Mouse (Mus musculus) kidney, postnatal 14 days (tissue): ENCODE data around the gene 9430097D07Rik.

ENCODE experiments used
- DNase-seq: peaks from one replicate; pipeline ENCODE4 v3.0.0; 2022; ENCODE audit warnings: mixed read lengths

The 9430097D07Rik gene

GRCm38 (mm10) chr2:32555484-32555883, 20.0 kb downstream of the 9430097D07Rik start:
- no peak for DNase-seq

DNA sequence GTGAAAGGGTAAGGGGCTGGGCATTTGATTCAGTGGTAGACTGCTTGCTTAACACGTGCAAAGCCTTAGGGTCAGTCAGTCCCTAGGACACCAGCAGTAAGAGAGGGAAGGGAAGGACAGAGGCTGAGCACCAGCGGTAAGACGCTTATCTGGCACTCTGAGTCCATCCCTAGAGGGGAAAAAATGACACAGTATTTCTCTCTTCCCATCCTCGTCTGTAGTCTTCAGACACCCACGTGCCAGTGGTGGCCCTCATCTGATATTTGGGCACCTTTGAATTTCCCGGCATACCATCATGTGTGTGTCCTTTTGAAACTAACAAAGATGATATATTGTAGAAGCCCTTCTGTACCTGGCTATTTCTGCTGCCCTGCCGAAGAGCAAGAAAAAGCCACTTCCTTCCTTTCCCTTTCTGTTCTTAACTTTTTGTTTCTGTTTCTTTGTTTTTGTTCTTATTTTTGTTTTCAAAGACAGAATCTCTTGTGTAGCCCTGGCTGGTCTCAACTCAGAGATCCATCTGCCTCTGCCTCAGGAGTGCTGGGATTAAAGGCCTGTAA, 21.8 kb downstream of the 9430097D07Rik start:
- DNase-seq, result no peak

GRCm38 (mm10) chr2:32551236-32551635, 24.2 kb downstream of the 9430097D07Rik start:
- DNase-seq, result no peak

DNA sequence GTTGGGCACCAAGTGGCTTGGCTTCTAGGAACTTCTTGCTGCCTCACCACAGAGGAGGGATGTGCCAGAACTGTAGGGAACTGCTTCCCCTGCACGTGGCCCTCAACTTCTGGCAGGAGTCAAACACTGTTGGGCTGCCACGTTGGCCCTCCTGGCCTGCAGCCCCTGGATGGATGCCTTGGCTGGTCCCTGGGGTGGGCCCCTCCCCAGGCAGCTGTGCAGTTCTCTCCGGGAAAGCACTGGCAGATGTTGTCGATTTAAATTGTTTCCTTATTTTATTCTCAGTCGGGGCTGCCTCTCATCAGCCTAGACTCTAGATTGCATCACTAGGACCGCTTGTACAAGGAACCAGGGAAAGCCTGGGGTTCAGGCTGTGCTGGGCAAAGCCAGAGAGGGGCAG, 25.7 kb downstream of the 9430097D07Rik start:
- no peak for DNase-seq

- DNase-seq, result no peak
Measured at GRCm38 (mm10) chr2:32549171-32549570, 26.3 kb downstream of the 9430097D07Rik start.

DNA sequence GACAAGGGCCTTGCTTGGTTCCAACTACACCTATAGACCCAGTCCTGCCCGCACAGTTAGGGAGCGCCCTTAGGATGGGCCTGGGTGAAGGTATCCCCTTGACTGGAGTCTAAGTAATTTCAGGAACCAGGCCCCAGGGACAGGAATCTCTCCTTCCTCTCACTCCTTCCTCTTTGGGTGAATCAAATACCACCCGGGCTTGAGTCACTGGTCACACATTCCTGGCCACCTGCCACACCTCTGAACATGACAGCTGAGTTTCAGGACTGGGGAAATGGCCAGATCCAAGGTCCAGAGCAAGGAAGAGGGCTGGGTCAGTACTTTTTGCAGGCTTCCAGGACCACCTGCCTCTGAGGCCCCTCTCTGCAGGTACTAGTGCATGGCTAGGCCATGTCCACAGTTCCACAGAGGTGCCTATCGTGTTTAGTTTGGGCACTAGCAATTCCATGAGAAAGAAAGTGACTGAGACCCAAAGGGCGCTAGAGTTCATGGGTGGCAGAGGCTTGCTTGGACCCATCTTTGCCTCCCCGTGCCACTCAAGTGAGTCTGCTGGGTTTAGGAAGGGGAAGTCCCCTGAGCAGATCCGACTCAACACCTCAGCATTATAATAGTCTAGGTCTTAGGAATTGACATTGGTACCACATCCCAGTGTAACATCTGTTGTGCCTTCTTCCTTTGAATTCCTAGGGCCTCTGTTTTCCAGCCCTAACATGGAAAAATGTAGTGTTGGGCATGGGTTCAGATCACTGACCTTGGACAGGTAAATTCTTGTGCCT, 27.3 kb downstream of the 9430097D07Rik start:
- DNase-seq, result peak; percentile 63

DNA sequence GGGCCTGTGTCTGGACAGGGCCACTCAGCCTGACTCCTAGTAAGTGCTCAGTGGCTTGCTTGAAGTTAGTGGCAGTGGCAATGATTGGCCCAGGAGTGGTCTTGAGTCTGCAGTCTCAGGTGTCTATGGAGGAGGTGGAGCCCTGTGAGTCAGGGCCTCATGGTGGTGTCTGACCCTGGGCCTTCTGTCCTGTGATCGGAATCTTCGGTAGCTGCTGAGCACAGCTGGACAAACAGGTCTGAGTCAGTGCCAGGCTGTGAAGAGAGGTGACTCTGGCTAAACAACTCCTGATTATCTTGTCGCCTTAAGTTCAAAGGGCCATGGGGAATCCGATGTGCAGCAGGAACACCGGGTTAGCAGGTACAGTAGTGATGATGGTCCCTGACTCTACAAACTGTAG, 28.1 kb downstream of the 9430097D07Rik start:
- DNase-seq, result no peak

- DNase-seq, result no peak
Measured at GRCm38 (mm10) chr2:32546951-32547350, 28.5 kb downstream of the 9430097D07Rik start.

GRCm38 (mm10) chr2:32543031-32543449, 32.4 kb downstream of the 9430097D07Rik start:
- DNase-seq, result no peak

DNA sequence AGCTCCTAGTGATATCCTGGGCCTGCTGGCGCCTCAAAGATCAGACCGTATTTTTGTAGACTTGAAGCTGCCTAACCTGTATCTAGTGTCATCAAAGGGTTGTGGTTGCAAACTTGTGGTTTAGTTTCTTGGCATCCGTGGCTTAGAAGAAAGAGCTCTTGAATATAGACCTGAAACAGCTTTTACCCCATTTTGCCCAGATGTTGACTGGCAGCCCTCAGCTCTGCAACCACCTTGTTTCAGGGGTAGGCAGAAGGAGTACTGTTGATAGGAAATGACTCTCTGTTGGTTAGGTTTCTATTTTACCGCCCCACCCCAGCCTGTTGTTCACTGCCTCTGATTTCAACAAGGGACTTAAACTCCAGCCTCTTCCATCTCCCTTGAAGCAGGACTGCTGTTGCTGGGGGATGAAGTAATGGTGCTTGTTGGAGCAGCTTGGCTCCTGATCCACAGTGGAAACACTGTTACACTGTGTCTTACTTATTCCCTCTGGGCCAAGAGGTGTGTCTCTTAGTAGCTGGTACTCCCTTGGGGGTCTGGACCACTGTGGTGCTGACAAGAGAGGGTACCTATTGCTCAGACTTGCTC, 33.4 kb downstream of the 9430097D07Rik start:
- no peak for DNase-seq

DNA sequence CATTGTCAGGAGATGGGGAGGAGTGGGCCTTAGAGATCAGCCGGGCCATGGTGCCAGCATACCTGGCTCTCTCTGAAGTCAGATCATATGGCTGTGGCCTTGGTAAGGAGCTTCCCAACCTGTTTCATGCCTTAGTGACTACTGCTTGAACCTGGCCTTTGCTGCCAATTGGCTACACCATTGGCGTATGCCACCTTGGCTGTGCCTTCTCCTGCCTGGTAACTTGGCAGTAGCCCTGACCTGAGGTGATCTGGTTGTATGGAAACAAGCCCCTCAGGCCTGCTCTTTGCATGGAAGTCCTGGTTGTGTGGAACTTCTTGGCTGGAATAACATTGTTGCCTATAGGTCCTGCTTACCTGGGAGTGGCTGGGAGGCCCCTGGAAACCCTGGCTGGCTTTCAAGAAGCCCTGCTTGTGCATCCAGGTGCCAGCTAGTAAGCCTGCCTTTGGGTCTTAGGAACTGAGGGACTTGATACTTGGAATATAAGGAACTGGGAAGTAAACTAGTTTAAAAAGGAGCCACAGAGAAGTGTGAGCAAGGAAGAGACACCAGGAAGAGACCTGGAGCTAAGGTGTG, 34.1 kb downstream of the 9430097D07Rik start:
- DNase-seq, result no peak

GRCm38 (mm10) chr2:32539452-32539981, 36.0 kb downstream of the 9430097D07Rik start:
- DNase-seq, result no peak

DNA sequence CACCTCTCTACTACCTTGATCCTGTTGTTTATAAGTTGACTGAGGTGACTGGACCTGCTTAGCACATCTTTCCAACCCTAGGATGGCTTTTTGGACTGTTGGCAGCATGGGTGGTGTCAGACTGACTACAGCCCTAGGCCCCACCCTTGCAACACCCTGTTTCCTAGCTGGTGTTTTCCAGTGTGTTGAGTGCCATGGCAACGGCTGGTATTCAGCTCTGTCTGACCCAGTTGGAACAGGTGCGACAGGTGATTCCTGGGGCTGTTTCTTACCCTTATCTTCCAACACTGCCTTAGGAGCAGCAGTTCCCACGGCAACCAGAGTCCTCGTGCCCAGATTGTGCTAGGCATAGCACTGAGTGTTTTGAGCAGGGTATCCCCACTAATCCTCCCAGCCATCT, 37.0 kb downstream of the 9430097D07Rik start:
- no peak for DNase-seq

GRCm38 (mm10) chr2:32537941-32538340, 37.5 kb downstream of the 9430097D07Rik start:
- DNase-seq, result peak; percentile 62

GRCm38 (mm10) chr2:32537360-32537905, 38.1 kb downstream of the 9430097D07Rik start:
- peak; percentile 65 for DNase-seq

DNA sequence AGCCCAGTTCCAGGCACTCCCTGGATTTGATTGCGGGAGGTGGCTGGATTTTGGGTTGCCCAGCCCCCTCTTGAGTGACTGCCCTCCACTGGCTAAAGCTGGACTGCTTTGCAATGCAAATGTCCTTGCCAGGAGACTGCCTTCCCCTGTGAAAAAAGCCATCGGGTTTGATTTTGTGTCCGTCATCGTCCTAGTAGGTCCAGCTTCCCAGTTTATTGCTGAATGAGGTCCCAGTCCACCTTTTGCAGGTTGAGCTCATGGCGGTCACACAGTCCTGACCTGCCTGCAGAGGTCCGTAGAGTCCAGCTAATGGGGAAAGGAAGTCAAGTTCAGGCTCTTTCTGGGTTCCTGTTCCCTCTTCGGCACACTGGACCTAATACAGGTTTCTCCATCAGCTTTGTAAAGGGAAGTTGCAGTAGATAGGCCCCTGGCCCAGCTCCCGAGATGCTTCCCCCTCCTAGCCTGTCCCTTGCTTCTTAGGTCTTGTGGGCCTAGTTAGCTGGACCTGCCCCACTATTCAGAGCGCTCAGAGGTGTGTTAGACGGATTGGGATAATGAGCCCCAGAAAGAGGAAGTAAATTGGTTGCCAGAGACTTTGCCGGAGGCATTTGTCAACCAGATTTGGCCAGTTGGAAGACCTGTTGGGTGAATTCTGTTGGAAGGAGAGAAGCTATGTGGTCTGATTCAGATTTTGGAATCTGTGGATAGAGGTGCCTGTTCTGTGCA, 38.7 kb downstream of the 9430097D07Rik start:
- DNase-seq, result peak; percentile 75

DNA sequence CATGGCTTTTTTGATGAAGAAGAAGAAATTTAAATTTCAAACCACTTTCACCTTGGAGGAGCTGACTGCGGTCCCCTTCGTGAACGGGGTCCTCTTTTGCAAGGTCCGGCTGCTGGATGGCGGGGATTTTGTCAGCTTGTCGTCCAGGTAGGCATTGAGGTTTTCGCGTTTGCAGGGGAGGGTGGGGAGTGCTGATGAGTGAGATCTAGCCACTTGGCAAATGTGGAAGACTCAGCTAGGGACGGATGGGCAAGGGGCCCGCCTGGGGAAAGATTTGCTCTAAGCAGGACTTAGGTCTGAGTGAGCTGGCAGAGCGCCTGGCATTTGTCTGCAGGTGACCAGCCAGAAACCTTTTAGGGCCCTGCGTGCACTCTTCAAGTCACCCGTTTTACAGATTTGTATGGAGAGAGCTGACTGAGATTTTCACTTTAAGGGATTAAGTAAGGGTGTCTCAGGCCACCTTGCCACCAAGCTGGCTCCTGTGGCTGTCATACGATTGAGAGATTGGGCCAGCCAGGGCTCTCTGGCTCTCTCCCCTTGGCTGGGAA, 39.3 kb downstream of the 9430097D07Rik start:
- DNase-seq, result peak; percentile 72

- DNase-seq, result peak; percentile 88
Measured at GRCm38 (mm10) chr2:32535501-32535991, 39.9 kb downstream of the 9430097D07Rik start.

DNA sequence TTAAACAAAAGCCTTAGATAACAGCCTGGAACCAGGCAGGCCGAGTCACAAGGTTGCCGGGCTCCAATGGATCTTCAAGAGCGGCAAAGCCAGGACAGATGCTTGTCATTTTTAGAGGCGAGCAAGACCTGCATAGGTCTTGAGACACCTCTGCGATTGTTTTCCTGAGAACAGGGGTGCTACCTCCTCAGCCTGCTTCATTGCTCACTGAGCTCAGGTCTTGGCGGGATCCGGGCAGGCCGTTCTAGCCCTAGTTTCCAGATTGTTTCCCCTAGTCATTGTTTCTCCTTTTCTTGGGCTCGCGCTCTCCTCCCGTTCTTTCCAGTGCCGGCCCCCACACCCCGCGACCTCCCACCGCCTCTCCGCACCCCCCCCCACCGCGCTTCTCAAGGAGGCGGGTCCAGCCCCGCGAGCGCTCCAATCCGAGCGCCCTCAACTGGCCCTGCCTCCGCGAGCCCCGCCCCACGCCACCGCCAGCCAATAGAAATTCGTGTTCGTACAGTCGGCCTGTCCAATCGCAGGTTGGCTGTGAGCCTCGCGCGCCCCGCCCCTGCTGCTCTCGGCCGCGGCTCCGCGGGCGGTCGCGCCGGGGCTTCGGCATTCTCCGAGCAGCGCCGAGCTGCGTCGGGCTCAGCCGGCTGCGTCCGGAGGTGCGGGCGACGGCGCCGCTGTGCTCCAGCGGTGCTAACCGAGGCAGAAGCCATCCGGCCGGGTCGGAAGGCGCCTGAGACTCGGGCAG, 40.6 kb downstream of the 9430097D07Rik start, which contains the start of gene Fam102a:
Gene Fam102a (plus strand): TSS at position 600 of the 739 bp plus-strand sequence.
- DNase-seq, result peak; percentile 99

- peak; percentile 75 for DNase-seq
Measured at GRCm38 (mm10) chr2:32534061-32534732, 41.3 kb downstream of the 9430097D07Rik start.
